Mouse (Mus musculus): Measurements from ENCODE around the gene Uchl1. TPM values are rescaled to one million over a fixed set of nuclear protein-coding genes. Genes with fewer than 3 reads are reported as not detected.

Gene Uchl1
- polyA plus RNA-seq, 1 experiment from 2014 or later, result 2,007 TPM

DNA sequence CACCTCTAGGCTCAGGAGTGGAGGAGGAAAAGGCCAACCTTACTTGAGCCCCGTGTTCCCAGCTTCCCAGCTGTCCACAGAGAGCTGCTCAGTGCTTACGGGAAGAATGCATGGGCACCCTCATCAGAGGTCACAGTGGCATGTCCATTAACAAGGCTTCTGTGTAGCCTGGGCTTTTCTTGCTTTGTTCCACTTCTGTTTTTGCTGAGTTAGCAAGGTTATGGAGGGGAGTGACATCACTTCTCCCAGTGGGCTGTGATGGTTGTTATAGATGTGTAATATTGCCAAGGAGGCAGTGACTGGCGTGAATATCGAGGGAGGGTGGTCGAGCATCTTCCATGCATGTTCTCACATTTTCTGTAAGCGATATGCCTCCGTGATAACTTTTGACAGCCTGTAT lies 43.0 kb downstream of the Uchl1 start:
- H3K4me3 ChIP-seq (ENCODE audit: low read depth, low read length), result no peak overlapping the region
- 72% methylated on average over 7 of the region's 7 CpGs for WGBS

DNA sequence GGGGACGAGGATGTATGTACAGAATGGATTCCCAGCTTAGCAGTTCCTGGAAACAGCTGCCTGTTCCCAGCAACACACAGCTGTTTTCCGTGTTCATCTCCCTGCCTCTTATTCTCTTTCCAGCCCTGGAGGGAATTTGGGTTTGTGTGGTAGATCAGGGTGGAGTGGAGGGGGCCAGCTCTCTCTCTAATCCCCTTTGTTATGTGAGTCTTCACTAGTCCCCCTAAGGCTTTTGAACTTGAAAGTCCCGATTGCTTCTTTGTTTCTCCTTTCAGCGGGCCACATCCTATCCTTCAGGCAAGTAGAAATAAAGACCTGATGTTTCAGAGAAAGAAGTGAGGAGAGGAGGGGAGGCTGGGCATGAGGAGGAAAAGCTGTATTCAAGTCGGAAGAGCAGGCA lies 45.0 kb downstream of the Uchl1 start:
- Histone ChIP-seq H3K4me1 (ENCODE audit: control insufficient read depth, insufficient read depth, low read length) (peaks cover 13% of the 10 kb centered on the region), H3K27ac (ENCODE audit: low read length) (no peak overlapping the region), H3K4me2 (ENCODE audit: low read length) (no peak overlapping the region), H3K27me3 (ENCODE audit: control insufficient read depth, insufficient read depth, low read depth, low read length) (no peaks in the 10 kb centered on the region), H3K4me3 (ENCODE audit: low read depth, low read length) (no peak overlapping the region), H3K36me3 (ENCODE audit: control insufficient read depth, insufficient read depth, low read length) (no peaks in the 10 kb centered on the region), H3K9ac (ENCODE audit: low read depth, low read length) (no peak overlapping the region), H3K9me3 (replicated peaks; ENCODE audit: control insufficient read depth, low read length, poor library complexity, severe bottlenecking) (no peaks in the 10 kb centered on the region)
- WGBS, result 8% methylated on average over 5 of the region's 5 CpGs
- no peak for ATAC-seq

More for the DNA sequence above, 43.0 kb downstream of the Uchl1 start:
- Histone ChIP-seq H3K4me2 (ENCODE audit: low read length) (no peak overlapping the region), H3K36me3 (ENCODE audit: control insufficient read depth, insufficient read depth, low read length) (no peaks in the 10 kb centered on the region), H3K27me3 (ENCODE audit: control insufficient read depth, insufficient read depth, low read depth, low read length) (no peaks in the 10 kb centered on the region), H3K9me3 (replicated peaks; ENCODE audit: control insufficient read depth, low read length, poor library complexity, severe bottlenecking) (no peaks in the 10 kb centered on the region), H3K4me1 (ENCODE audit: control insufficient read depth, insufficient read depth, low read length) (peaks cover 13% of the 10 kb centered on the region), H3K27ac (ENCODE audit: low read length) (no peak overlapping the region), H3K9ac (ENCODE audit: low read depth, low read length) (no peak overlapping the region)
- no peak for ATAC-seq

- WGBS, result 60% methylated on average over 9 of the region's 9 CpGs
- H3K9me3 ChIP-seq (replicated peaks; ENCODE audit: control insufficient read depth, low read length, poor library complexity, severe bottlenecking), result no peaks in the 10 kb centered on the region
- no peak overlapping the region for H3K9ac ChIP-seq (ENCODE audit: low read depth, low read length)
- no peaks in the 10 kb centered on the region for H3K36me3 ChIP-seq (ENCODE audit: control insufficient read depth, insufficient read depth, low read length)
- H3K4me1 ChIP-seq (ENCODE audit: control insufficient read depth, insufficient read depth, low read length), result peaks cover 13% of the 10 kb centered on the region
- H3K4me3 ChIP-seq (ENCODE audit: low read depth, low read length), result no peak overlapping the region
- H3K27ac ChIP-seq (ENCODE audit: low read length), result no peak overlapping the region; the same call in 1 of the 2 replicates
- no peak for ATAC-seq
- H3K4me2 ChIP-seq (ENCODE audit: low read length), result no peak overlapping the region
- no peaks in the 10 kb centered on the region for H3K27me3 ChIP-seq (ENCODE audit: control insufficient read depth, insufficient read depth, low read depth, low read length)
Observed at GRCm38 (mm10) chr5:66722586-66722985, 46.7 kb downstream of the Uchl1 start.

DNA sequence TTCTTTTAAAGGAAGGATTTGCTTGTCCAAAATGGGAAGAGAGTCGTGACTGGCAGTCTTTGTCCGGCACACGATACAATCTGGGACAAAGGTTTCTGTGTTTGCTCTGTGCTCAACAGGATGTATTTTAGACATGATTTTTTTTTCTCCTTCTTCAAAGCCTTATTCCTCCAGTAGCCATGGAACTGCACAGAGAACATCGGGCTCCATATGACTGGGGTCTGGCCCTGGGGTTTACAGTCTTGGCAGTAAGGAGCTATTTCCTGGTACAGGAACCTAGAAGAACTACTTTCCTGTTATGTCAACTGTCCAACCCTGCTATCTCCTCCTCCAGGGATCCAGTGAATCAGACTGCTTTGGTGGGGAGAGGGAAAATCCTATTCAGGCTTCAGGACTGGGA lies 47.1 kb downstream of the Uchl1 start:
- H3K9me3 ChIP-seq (replicated peaks; ENCODE audit: control insufficient read depth, low read length, poor library complexity, severe bottlenecking), result no peaks in the 10 kb centered on the region
- WGBS, result 26% methylated on average over 4 of the region's 4 CpGs
- no peaks in the 10 kb centered on the region for H3K36me3 ChIP-seq (ENCODE audit: control insufficient read depth, insufficient read depth, low read length)
- no peak overlapping the region for H3K9ac ChIP-seq (ENCODE audit: low read depth, low read length)
- H3K4me1 ChIP-seq (ENCODE audit: control insufficient read depth, insufficient read depth, low read length), result peaks cover 13% of the 10 kb centered on the region
- ATAC-seq, result no peak
- no peaks in the 10 kb centered on the region for H3K27me3 ChIP-seq (ENCODE audit: control insufficient read depth, insufficient read depth, low read depth, low read length)
- H3K4me3 ChIP-seq (ENCODE audit: low read depth, low read length), result no peak overlapping the region
- H3K27ac ChIP-seq (ENCODE audit: low read length), result peak overlapping the region; percentile 12; the same call in 1 of the 2 replicates
- H3K4me2 ChIP-seq (ENCODE audit: low read length), result no peak overlapping the region

- Histone ChIP-seq H3K36me3 (ENCODE audit: control insufficient read depth, insufficient read depth, low read length) (no peaks in the 10 kb centered on the region), H3K4me1 (ENCODE audit: control insufficient read depth, insufficient read depth, low read length) (peaks cover 13% of the 10 kb centered on the region), H3K27ac (ENCODE audit: low read length) (peak overlapping the region; percentile 12; the same call in 1 of the 2 replicates), H3K4me2 (ENCODE audit: low read length) (no peak overlapping the region), H3K27me3 (ENCODE audit: control insufficient read depth, insufficient read depth, low read depth, low read length) (no peaks in the 10 kb centered on the region), H3K9ac (ENCODE audit: low read depth, low read length) (no peak overlapping the region), H3K9me3 (replicated peaks; ENCODE audit: control insufficient read depth, low read length, poor library complexity, severe bottlenecking) (no peaks in the 10 kb centered on the region), H3K4me3 (ENCODE audit: low read depth, low read length) (no peak overlapping the region)
- WGBS, result 70% methylated on average over 3 of the region's 3 CpGs
- ATAC-seq, result no peak
Observed at GRCm38 (mm10) chr5:66723626-66724025, 47.7 kb downstream of the Uchl1 start.

- Histone ChIP-seq H3K4me1 (ENCODE audit: control insufficient read depth, insufficient read depth, low read length) (0 out of 2 replicates have a peak, but pooled peaks cover 6% of the 10 kb centered on the region), H3K27ac (ENCODE audit: low read length) (no peak overlapping the region), H3K9me3 (replicated peaks; ENCODE audit: control insufficient read depth, low read length, poor library complexity, severe bottlenecking) (no peaks in the 10 kb centered on the region), H3K4me2 (ENCODE audit: low read length) (no peak overlapping the region), H3K9ac (ENCODE audit: low read depth, low read length) (no peak overlapping the region), H3K27me3 (ENCODE audit: control insufficient read depth, insufficient read depth, low read depth, low read length) (no peaks in the 10 kb centered on the region; the same call in 1 of the 2 replicates), H3K36me3 (ENCODE audit: control insufficient read depth, insufficient read depth, low read length) (no peaks in the 10 kb centered on the region), H3K4me3 (ENCODE audit: low read depth, low read length) (no peak overlapping the region)
- 96% methylated on average over 4 of the region's 4 CpGs for WGBS
- ATAC-seq, result no peak
Observed at GRCm38 (mm10) chr5:66729306-66729705, 53.4 kb downstream of the Uchl1 start.

DNA sequence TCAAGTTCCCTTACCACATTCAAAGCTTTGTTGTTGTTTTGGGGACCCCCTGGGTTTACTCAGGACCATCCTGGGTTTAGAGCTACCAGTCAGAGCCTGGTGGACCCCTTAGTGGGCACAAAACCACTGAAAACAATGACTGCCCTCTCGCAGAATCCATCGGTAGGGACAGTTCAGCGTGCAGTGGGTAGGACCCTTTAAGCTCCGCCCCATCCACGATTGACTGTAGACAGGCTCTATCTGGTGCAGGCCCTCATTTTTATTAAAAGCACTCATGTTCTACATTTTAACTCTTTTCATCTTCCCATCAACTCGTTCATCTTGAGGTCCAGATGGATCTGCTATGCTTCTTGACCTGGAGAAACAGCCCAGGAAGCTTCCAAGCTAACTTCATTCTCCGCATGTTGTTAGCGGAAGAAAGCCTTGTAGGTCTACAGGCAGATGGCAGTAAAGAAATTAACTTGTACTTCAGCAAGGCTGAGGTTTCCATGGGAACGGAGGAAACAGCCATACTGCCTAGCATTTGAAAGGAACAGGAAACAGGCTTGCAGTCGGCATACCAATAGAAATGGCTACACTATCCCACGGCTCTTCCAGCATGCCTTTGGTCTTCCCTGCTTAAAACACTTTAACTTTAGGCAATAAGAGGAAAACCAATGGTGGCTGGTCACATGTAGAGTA lies 54.9 kb downstream of the Uchl1 start:
- no peaks in the 10 kb centered on the region for H3K9me3 ChIP-seq (replicated peaks; ENCODE audit: control insufficient read depth, low read length, poor library complexity, severe bottlenecking)
- H3K9ac ChIP-seq (ENCODE audit: low read depth, low read length), result no peak overlapping the region
- WGBS, result 19% methylated on average over 11 of the region's 11 CpGs
- H3K27ac ChIP-seq (ENCODE audit: low read length), result peak overlapping the region; percentile 51
- no peaks in the 10 kb centered on the region; the same call in 1 of the 2 replicates for H3K27me3 ChIP-seq (ENCODE audit: control insufficient read depth, insufficient read depth, low read depth, low read length)
- peak; percentile 97 for ATAC-seq
- H3K36me3 ChIP-seq (ENCODE audit: control insufficient read depth, insufficient read depth, low read length), result no peaks in the 10 kb centered on the region
- no peak overlapping the region for H3K4me3 ChIP-seq (ENCODE audit: low read depth, low read length)
- 0 out of 2 replicates have a peak, but pooled peaks cover 6% of the 10 kb centered on the region for H3K4me1 ChIP-seq (ENCODE audit: control insufficient read depth, insufficient read depth, low read length)
- H3K4me2 ChIP-seq (ENCODE audit: low read length), result peak overlapping the region; percentile 17

- H3K4me3 ChIP-seq (ENCODE audit: low read depth, low read length), result no peak overlapping the region
- 32% methylated on average over 1 of the region's 1 CpGs for WGBS
- no peaks in the 10 kb centered on the region for H3K9me3 ChIP-seq (replicated peaks; ENCODE audit: control insufficient read depth, low read length, poor library complexity, severe bottlenecking)
- ATAC-seq, result no peak
- H3K36me3 ChIP-seq (ENCODE audit: control insufficient read depth, insufficient read depth, low read length), result no peaks in the 10 kb centered on the region
- H3K27me3 ChIP-seq (ENCODE audit: control insufficient read depth, insufficient read depth, low read depth, low read length), result no peaks in the 10 kb centered on the region; the same call in 1 of the 2 replicates
- no peak overlapping the region for H3K9ac ChIP-seq (ENCODE audit: low read depth, low read length)
- H3K4me2 ChIP-seq (ENCODE audit: low read length), result no peak overlapping the region
- peak overlapping the region; percentile 51 for H3K27ac ChIP-seq (ENCODE audit: low read length)
- H3K4me1 ChIP-seq (ENCODE audit: control insufficient read depth, insufficient read depth, low read length), result 0 out of 2 replicates have a peak, but pooled peaks cover 6% of the 10 kb centered on the region
Observed at GRCm38 (mm10) chr5:66731302-66731697, 55.4 kb downstream of the Uchl1 start.

DNA sequence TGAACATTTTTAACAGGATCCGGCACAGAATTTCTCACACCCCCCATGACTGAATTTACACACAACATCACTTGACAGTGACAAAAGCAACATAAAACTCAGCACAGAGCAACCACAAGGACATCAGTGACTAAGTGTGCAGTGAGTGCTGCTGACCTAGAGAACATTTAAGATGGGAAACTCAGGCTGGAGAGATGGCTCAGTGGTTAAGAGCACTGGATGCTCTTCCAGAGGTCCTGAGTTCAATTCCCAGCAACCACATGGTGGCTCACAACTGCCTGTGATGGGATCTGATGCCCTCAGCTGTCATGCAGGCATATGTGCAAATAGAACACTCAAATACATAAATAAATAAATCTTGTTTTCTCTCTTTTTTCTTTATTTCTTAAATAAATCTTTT lies 57.7 kb downstream of the Uchl1 start:
- no peak for ATAC-seq

More for the DNA sequence above, 57.7 kb downstream of the Uchl1 start:
- Histone ChIP-seq H3K4me1 (ENCODE audit: control insufficient read depth, insufficient read depth, low read length) (0 out of 2 replicates have a peak, but pooled peaks cover 6% of the 10 kb centered on the region), H3K36me3 (ENCODE audit: control insufficient read depth, insufficient read depth, low read length) (no peaks in the 10 kb centered on the region), H3K27me3 (ENCODE audit: control insufficient read depth, insufficient read depth, low read depth, low read length) (no peaks in the 10 kb centered on the region; the same call in 1 of the 2 replicates), H3K9ac (ENCODE audit: low read depth, low read length) (no peak overlapping the region), H3K4me2 (ENCODE audit: low read length) (no peak overlapping the region), H3K4me3 (ENCODE audit: low read depth, low read length) (no peak overlapping the region), H3K27ac (ENCODE audit: low read length) (no peak overlapping the region), H3K9me3 (replicated peaks; ENCODE audit: control insufficient read depth, low read length, poor library complexity, severe bottlenecking) (no peaks in the 10 kb centered on the region)
- 100% methylated on average over 1 of the region's 1 CpGs for WGBS
